Mouse (Mus musculus) embryonic facial prominence, embryonic 15.5 days (tissue): ENCODE measurements at regions not wholly inside any gene's neighbourhood (a gene's known extent, or its start where the extent isn't known, plus 50 kb on each side); places are given as distances from the start of the nearest gene placed in this dataset.

Experiments
- ATAC-seq: fragments of 200-750 bp; cut with Nextera tagmentation; 2 replicates; pipeline ENCODE4 v1.8.0; 2017; ENCODE audit warnings: low read depth, moderate TSS enrichment; ENCODE audit not compliant: insufficient number of reproducible peaks, low FRiP score, low TSS enrichment
- H3K27ac ChIP-seq: fragments of 300-500 bp; sonication (generic); replicated peaks from 2 replicates; pipeline ENCODE4 v1.5.1; 2015; ENCODE audit warnings: mild to moderate bottlenecking, inconsistent platforms
- H3K27me3 ChIP-seq: fragments of 300-500 bp; sonication (generic); 2 replicates; pipeline ENCODE4 v1.6.1; 2015; ENCODE audit warnings: inconsistent platforms
- H3K36me3 ChIP-seq: fragments of 300-500 bp; sonication (generic); 2 replicates; pipeline ENCODE4 v1.6.1; 2015; ENCODE audit warnings: mild to moderate bottlenecking, inconsistent platforms
- H3K4me1 ChIP-seq: fragments of 300-500 bp; sonication (generic); 2 replicates; pipeline ENCODE4 v1.6.1; 2015; ENCODE audit warnings: inconsistent platforms
- H3K4me2 ChIP-seq: fragments of 300-500 bp; sonication (generic); replicated peaks from 2 replicates; pipeline ENCODE4 v1.6.1; 2015; ENCODE audit warnings: mild to moderate bottlenecking, inconsistent platforms
- H3K4me3 ChIP-seq: fragments of 300-500 bp; sonication (generic); replicated peaks from 2 replicates; pipeline ENCODE4 v1.5.1; 2015; ENCODE audit warnings: mild to moderate bottlenecking, inconsistent platforms
- H3K9ac ChIP-seq: fragments of 300-500 bp; sonication (generic); 2 replicates; pipeline ENCODE4 v1.6.1; 2015; ENCODE audit warnings: inconsistent platforms
- H3K9me3 ChIP-seq: fragments of 300-500 bp; sonication (generic); replicated peaks from 2 replicates; pipeline ENCODE4 v1.6.1; 2016; ENCODE audit warnings: inconsistent platforms
- WGBS: fragments of 180-500 bp; shearing (Covaris S2); methylation state at CpG from one replicate; pipeline ENCODE4 v1.1.7; 2015; 5-methylcytosine and 5-hydroxymethylcytosine counted together

DNA sequence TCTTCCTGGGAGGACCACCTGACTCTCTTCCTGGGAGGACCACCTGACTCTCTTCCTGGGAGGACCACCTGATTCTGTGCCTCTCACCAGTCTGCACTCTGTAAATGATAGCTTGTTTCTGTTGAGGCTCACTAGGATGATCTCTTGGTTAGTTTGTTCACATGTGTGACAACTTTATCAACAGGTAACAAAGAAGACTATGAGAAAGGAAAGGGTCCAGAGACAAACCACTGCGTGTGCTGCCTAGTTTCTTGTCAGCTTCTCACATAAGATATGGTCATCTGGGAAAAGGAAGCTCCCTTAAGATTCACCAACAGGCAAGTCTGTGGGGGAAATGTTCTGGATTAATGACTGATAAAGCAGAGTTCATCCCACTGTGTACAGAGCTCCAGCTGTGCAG, 825.5 kb upstream of the 2610301B20Rik start:
- Histone ChIP-seq H3K9ac (no peak overlapping the region), H3K9me3 (no peaks in the 10 kb centered on the region), H3K36me3 (no peaks in the 10 kb centered on the region), H3K27me3 (no peaks in the 10 kb centered on the region), H3K27ac (no peak overlapping the region), H3K4me3 (no peak overlapping the region), H3K4me1 (no peaks in the 10 kb centered on the region), H3K4me2 (no peak overlapping the region)
- 88% methylated on average over 1 of the region's 1 CpGs for WGBS
- ATAC-seq = no peak

DNA sequence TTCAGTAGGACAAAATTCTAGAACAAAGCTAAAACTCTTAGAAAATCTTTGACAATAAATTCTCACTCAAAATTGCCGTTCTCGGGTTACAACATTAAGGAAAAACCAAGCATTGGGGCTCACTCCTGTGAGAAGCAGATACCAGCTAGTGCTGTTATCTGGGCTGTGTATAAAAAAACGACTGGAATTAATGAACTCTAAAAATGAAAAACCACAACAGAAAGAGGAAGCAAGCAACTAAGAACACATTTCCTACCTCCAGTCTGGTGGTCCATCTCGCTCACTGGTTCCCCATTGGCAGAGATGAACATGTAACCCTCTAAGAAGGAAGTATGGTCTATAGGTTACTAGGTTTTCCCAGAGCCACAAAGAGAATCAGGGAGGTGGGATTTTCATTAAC, 824.9 kb upstream of the 2610301B20Rik start:
- Histone ChIP-seq H3K4me2 (no peak overlapping the region), H3K27ac (no peak overlapping the region), H3K36me3 (no peaks in the 10 kb centered on the region), H3K4me3 (no peak overlapping the region), H3K27me3 (no peaks in the 10 kb centered on the region), H3K4me1 (no peaks in the 10 kb centered on the region), H3K9me3 (no peaks in the 10 kb centered on the region), H3K9ac (no peak overlapping the region)
- 65% methylated on average over 4 of the region's 4 CpGs for whole genome bisulfite sequencing
- ATAC-seq = no peak

GRCm38 (mm10) chr4:10051296-10052267, 822.7 kb upstream of the 2610301B20Rik start:
- H3K27me3 ChIP-seq = no peaks in the 10 kb centered on the region
- H3K4me3 ChIP-seq = no peak overlapping the region
- H3K27ac ChIP-seq = no peak overlapping the region
- ATAC-seq = no peak
- H3K9ac ChIP-seq = no peak overlapping the region
- no peaks in the 10 kb centered on the region for H3K4me1 ChIP-seq
- WGBS = 62% methylated on average over 5 of the region's 5 CpGs
- no peaks in the 10 kb centered on the region for H3K36me3 ChIP-seq
- no peak overlapping the region for H3K4me2 ChIP-seq
- no peaks in the 10 kb centered on the region for H3K9me3 ChIP-seq

GRCm38 (mm10) chr4:10052869-10053268, 821.4 kb upstream of the 2610301B20Rik start:
- ATAC-seq = no peak
- Histone ChIP-seq H3K36me3 (no peaks in the 10 kb centered on the region), H3K4me3 (no peak overlapping the region), H3K27ac (no peak overlapping the region), H3K27me3 (no peaks in the 10 kb centered on the region), H3K4me2 (no peak overlapping the region), H3K9me3 (no peaks in the 10 kb centered on the region), H3K9ac (no peak overlapping the region), H3K4me1 (no peaks in the 10 kb centered on the region)

GRCm38 (mm10) chr4:10072500-10073106, 801.7 kb upstream of the 2610301B20Rik start:
- no peak overlapping the region for H3K4me2 ChIP-seq
- no peaks in the 10 kb centered on the region for H3K4me1 ChIP-seq
- no peaks in the 10 kb centered on the region for H3K27me3 ChIP-seq
- H3K36me3 ChIP-seq = no peaks in the 10 kb centered on the region
- 76% methylated on average over 5 of the region's 5 CpGs for WGBS
- H3K9ac ChIP-seq = no peak overlapping the region
- H3K4me3 ChIP-seq = no peak overlapping the region
- H3K27ac ChIP-seq = no peak overlapping the region
- no peak for ATAC-seq
- H3K9me3 ChIP-seq = no peaks in the 10 kb centered on the region

- H3K4me2 ChIP-seq = no peak overlapping the region
- no peak overlapping the region for H3K27ac ChIP-seq
- 64% methylated on average over 3 of the region's 3 CpGs for WGBS
- H3K36me3 ChIP-seq = no peaks in the 10 kb centered on the region
- H3K4me1 ChIP-seq = no peaks in the 10 kb centered on the region
- no peak overlapping the region for H3K9ac ChIP-seq
- H3K27me3 ChIP-seq = no peaks in the 10 kb centered on the region
- ATAC-seq = no peak
- H3K4me3 ChIP-seq = no peak overlapping the region
- H3K9me3 ChIP-seq = no peaks in the 10 kb centered on the region
These were observed 794.6 kb upstream of the 2610301B20Rik start for GRCm38 (mm10) chr4:10079565-10080169.

DNA sequence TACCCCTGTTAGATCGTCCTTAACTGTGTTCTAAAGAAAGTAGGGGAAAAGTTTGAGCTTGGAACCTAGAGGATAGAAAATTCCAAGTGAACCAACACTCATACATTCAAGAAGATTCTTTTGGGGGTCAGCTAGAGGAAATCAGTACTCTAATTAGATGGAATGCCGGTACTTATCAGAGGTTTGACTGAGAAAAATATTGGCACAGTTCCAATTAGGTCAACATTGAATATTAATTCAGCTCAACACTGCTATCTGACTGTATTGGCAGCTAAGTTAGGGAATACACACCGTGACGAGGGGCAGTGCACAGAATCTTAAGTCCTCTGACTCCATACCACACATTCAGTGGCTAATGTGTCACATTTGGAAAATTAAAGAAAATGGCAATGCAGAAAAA, 759.5 kb upstream of the 2610301B20Rik start:
- WGBS = 61% methylated on average over 4 of the region's 4 CpGs
- H3K27ac ChIP-seq = no peak overlapping the region
- H3K27me3 ChIP-seq = no peaks in the 10 kb centered on the region
- no peaks in the 10 kb centered on the region for H3K9me3 ChIP-seq
- no peaks in the 10 kb centered on the region for H3K36me3 ChIP-seq
- no peak for ATAC-seq
- H3K9ac ChIP-seq = no peak overlapping the region
- no peak overlapping the region for H3K4me2 ChIP-seq
- H3K4me3 ChIP-seq = no peak overlapping the region
- H3K4me1 ChIP-seq = no peaks in the 10 kb centered on the region

DNA sequence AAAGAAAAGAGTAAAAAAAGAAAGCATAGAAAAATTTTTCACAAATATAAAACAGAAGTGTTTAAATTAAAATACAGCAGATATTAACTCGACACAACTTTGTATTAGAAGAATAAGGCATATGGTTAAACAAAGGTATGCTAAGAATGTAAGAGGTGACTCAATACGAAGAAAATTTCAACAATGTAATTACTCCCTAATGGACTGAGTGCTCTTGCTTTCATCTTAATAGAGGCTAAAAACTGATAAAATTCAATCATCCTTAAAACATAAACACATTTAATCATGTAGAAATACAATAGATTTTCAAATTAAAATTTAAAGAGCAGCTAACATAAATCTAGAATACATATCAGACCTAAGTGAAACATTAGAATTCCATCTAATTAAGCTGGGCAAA, 756.3 kb upstream of the 2610301B20Rik start:
- Histone ChIP-seq H3K4me2 (no peak overlapping the region), H3K9me3 (no peaks in the 10 kb centered on the region), H3K4me1 (no peaks in the 10 kb centered on the region), H3K27ac (no peak overlapping the region), H3K27me3 (no peaks in the 10 kb centered on the region), H3K4me3 (no peak overlapping the region), H3K36me3 (no peaks in the 10 kb centered on the region), H3K9ac (no peak overlapping the region)
- no peak for ATAC-seq
- WGBS = 37% methylated on average over 2 of the region's 2 CpGs

DNA sequence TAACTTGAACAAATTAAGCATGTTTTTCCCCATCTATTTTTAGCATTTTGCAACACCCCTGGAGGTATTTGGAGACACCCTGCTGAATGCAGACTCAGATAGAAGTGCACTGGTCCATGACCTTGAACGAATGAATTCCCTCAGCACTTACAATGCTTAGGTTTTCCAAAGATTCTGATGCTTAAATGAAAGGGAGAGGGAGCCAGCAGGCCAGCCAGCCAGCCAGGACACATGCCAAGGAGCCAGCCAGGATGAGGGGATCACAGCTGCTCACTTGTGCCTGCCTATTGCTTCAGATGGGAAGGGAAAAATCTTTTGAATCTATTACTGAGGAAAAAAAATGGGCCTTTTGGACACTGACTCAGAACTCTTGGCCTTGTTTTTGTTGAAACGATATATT, 750.0 kb upstream of the 2610301B20Rik start:
- Histone ChIP-seq H3K4me1 (no peaks in the 10 kb centered on the region), H3K36me3 (no peaks in the 10 kb centered on the region), H3K4me2 (no peak overlapping the region), H3K9me3 (no peaks in the 10 kb centered on the region), H3K27me3 (no peaks in the 10 kb centered on the region), H3K4me3 (no peak overlapping the region), H3K9ac (no peak overlapping the region), H3K27ac (no peak overlapping the region)
- 37% methylated on average over 2 of the region's 2 CpGs for WGBS
- ATAC-seq = no peak

DNA sequence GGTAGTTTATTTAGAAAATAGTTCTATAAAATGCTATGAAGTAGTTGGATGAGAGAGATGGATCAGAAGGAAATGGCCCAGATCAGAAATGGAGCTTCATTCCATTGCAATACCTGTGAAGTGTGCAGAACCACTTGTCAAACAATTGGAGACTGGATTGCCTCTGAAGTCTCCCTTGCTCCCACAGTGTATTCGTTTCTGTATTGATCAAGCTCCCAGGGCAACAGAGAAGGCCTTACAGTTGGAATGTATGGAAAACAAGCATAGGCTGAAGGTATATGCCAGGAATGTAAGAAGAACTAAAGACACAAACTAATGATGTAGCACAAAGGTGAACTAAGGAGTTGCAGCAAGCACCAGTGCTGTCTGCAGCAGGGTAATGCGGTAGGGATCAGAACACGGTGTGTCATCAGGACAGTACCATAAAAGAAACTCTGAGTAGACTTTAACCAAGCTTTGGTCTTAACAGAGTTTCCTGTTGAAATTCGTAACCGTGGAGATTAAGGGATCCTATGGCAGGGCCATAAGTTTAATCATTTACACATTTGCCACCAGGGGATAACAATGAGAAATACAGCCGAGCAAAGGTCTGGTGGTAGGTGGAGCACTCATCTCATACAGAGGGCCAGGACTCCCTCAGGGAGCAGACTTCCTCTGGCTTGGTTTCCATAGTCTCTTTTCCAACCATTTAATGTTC, 732.9 kb upstream of the 2610301B20Rik start:
- Histone ChIP-seq H3K9ac (no peak overlapping the region), H3K9me3 (no peaks in the 10 kb centered on the region), H3K4me2 (no peak overlapping the region), H3K4me3 (no peak overlapping the region), H3K27me3 (no peaks in the 10 kb centered on the region), H3K4me1 (no peaks in the 10 kb centered on the region), H3K36me3 (no peaks in the 10 kb centered on the region), H3K27ac (no peak overlapping the region)
- WGBS = 57% methylated on average over 6 of the region's 6 CpGs
- no peak for ATAC-seq

DNA sequence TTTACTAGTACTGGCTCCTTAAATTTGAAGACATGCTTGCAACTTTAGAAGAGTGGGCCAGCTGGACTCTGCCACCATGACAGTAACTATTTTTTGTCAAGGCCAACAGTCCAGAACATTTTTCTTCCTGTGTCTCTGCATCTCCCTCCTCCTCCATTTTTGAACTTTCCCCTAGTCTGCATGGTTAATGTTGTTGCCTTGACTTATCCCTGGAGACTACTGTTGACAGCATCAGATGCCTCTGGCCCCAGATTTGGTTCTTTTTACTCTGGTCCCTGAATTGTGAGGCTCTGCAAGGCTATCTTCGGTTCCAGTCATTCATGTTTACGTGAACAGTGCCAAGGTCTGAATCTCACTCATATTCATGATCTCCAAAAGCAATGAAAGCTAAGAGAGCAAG, 724.4 kb upstream of the 2610301B20Rik start:
- no peaks in the 10 kb centered on the region for H3K4me1 ChIP-seq
- no peak for ATAC-seq
- no peak overlapping the region for H3K4me3 ChIP-seq
- no peaks in the 10 kb centered on the region for H3K36me3 ChIP-seq
- WGBS = 68% methylated on average over 2 of the region's 2 CpGs
- no peak overlapping the region for H3K9ac ChIP-seq
- H3K27me3 ChIP-seq = no peaks in the 10 kb centered on the region
- no peak overlapping the region for H3K27ac ChIP-seq
- H3K9me3 ChIP-seq = no peaks in the 10 kb centered on the region
- H3K4me2 ChIP-seq = no peak overlapping the region
